Mouse (Mus musculus) MEL (cell line): ENCODE data around the gene Ube2g2. TPM values are rescaled to one million over a fixed set of nuclear protein-coding genes. Genes with fewer than 3 reads are reported as not detected.
A peak's percentile ranks its signal among the peaks of the same experiment; 100 is the strongest.

ENCODE experiments used
- DNase-seq: peaks from one replicate; pipeline ENCODE4 v3.0.0; 2011; ENCODE audit warnings: low read depth, low spot score
- H3K27ac ChIP-seq: 2 replicates; pipeline ENCODE4 v1.5.1; 2012; ENCODE audit warnings: low read depth, mild to moderate bottlenecking, control low read depth, low read length, moderate library complexity; ENCODE audit not compliant: control insufficient read depth
- H3K27me3 ChIP-seq, 2 experiments: fragments of 150-350 bp in 1 of 2; sonication (generic) in 1 of 2; 2 replicates each; pipeline ENCODE4 v1.6.1; 2012; ENCODE audit warnings: low read length in 2 of 2, mild to moderate bottlenecking in 2 of 2, improper control_type of control experiment in 1 of 2, moderate library complexity in 1 of 2; ENCODE audit not compliant: insufficient read depth in 2 of 2, control insufficient read depth in 1 of 2
- H3K36me3 ChIP-seq, 2 experiments: 2 replicates each; pipeline ENCODE4 v1.6.1; 2012 to 2014; ENCODE audit warnings: low read length in 2 of 2, improper control_type of control experiment in 1 of 2, inconsistent platforms in 1 of 2, mild to moderate bottlenecking in 1 of 2; ENCODE audit not compliant: insufficient read depth in 2 of 2, control insufficient read depth in 1 of 2
- H3K4me1 ChIP-seq, 2 experiments: fragments of 150-350 bp in 1 of 2; sonication (generic) in 1 of 2; 2 replicates each; pipeline ENCODE4 v1.6.1; 2012; ENCODE audit warnings: low read length in 2 of 2, improper control_type of control experiment in 1 of 2, mild to moderate bottlenecking in 1 of 2; ENCODE audit not compliant: insufficient read depth in 2 of 2, control insufficient read depth in 1 of 2
- H3K4me3 ChIP-seq, 2 experiments: fragments of 150-350 bp in 1 of 2; sonication (generic) in 1 of 2; 2 replicates each; pipeline ENCODE4 v1.5.1; 2012; ENCODE audit warnings: low read depth in 2 of 2, low read length in 2 of 2, mild to moderate bottlenecking in 2 of 2, moderate library complexity in 2 of 2, control low read depth in 1 of 2, improper control_type of control experiment in 1 of 2; ENCODE audit not compliant: control insufficient read depth in 1 of 2, insufficient read depth in 1 of 2
- H3K79me2 ChIP-seq: 2 replicates; pipeline ENCODE4 v1.6.1; 2012; ENCODE audit warnings: mild to moderate bottlenecking, low read length, moderate library complexity; ENCODE audit not compliant: control insufficient read depth, poor library complexity, insufficient read depth
- H3K9ac ChIP-seq: 2 replicates; pipeline ENCODE4 v1.6.1; 2012; ENCODE audit warnings: low read depth, mild to moderate bottlenecking, control low read depth, low read length, moderate library complexity; ENCODE audit not compliant: control insufficient read depth, poor library complexity, severe bottlenecking
- H3K9me3 ChIP-seq: fragments of 150-350 bp; sonication (generic); replicated peaks from 2 replicates; pipeline ENCODE4 v1.6.1; 2012; ENCODE audit warnings: mild to moderate bottlenecking, low read length, improper control_type of control experiment, moderate library complexity; ENCODE audit not compliant: insufficient read depth
- BHLHE40 ChIP-seq: IDR thresholded peaks from 2 replicates; pipeline ENCODE4 v1.6.1; 2012; ENCODE audit warnings: low read depth, mild to moderate bottlenecking, inconsistent platforms, low read length, improper control_type of control experiment, borderline replicate concordance
- CHD1 ChIP-seq: IDR thresholded peaks from 2 replicates; pipeline ENCODE4 v1.6.1; 2012; ENCODE audit warnings: low read depth, mild to moderate bottlenecking, inconsistent platforms, low read length, improper control_type of control experiment
- CHD2 ChIP-seq: IDR thresholded peaks from 2 replicates; pipeline ENCODE4 v1.6.1; 2011; ENCODE audit warnings: low read length, improper control_type of control experiment
- CTCF ChIP-seq, 3 experiments: IDR thresholded peaks in 2 of 3; conservative IDR thresholded peaks in 1 of 3; 2 replicates each; pipeline ENCODE4 v1.5.1; 2011 to 2012; ENCODE audit warnings: low read length in 3 of 3, low read depth in 2 of 3, mild to moderate bottlenecking in 2 of 3, improper control_type of control experiment in 1 of 3, inconsistent platforms in 1 of 3, mixed read lengths in 1 of 3, moderate library complexity in 1 of 3; ENCODE audit not compliant: control insufficient read depth in 1 of 3, insufficient read depth in 1 of 3, poor library complexity in 1 of 3, severe bottlenecking in 1 of 3
- GATA1 ChIP-seq: IDR thresholded peaks from 2 replicates; pipeline ENCODE4 v1.6.1; 2011; ENCODE audit warnings: low read depth, low read length, improper control_type of control experiment
- MXI1 ChIP-seq: IDR thresholded peaks from 2 replicates; pipeline ENCODE4 v1.6.1; 2011; ENCODE audit warnings: mild to moderate bottlenecking, low read depth, low read length, improper control_type of control experiment
- MYC ChIP-seq: IDR thresholded peaks from 2 replicates; pipeline ENCODE4 v1.6.1; 2011; ENCODE audit warnings: low read depth, mild to moderate bottlenecking, low read length, improper control_type of control experiment, moderate library complexity
- NELFE ChIP-seq: IDR thresholded peaks from 2 replicates; pipeline ENCODE4 v1.6.1; 2011; ENCODE audit warnings: low read depth, low read length, improper control_type of control experiment
- POLR2A ChIP-seq, 2 experiments: IDR thresholded peaks; 2 replicates each; pipeline ENCODE4 v1.6.1; 2011 to 2012; ENCODE audit warnings: low read length in 2 of 2, mild to moderate bottlenecking in 2 of 2, control low read depth in 1 of 2, improper control_type of control experiment in 1 of 2, low read depth in 1 of 2, moderate library complexity in 1 of 2; ENCODE audit not compliant: control insufficient read depth in 1 of 2, insufficient read depth in 1 of 2, poor library complexity in 1 of 2
- POLR2AphosphoS2 ChIP-seq: IDR thresholded peaks from 2 replicates; pipeline ENCODE4 v1.6.1; 2011; ENCODE audit warnings: low read length, improper control_type of control experiment
- POLR2AphosphoS5 ChIP-seq: IDR thresholded peaks from 2 replicates; pipeline ENCODE4 v1.6.1; 2012; ENCODE audit warnings: low read depth, borderline replicate concordance, mild to moderate bottlenecking, inconsistent platforms, low read length, moderate library complexity, mixed read lengths
- RAD21 ChIP-seq: IDR thresholded peaks from 2 replicates; pipeline ENCODE4 v1.6.1; 2011; ENCODE audit warnings: mild to moderate bottlenecking, low read depth, low read length, improper control_type of control experiment
- RCOR1 ChIP-seq: IDR thresholded peaks from 2 replicates; pipeline ENCODE4 v1.6.1; 2012; ENCODE audit warnings: low read depth, mild to moderate bottlenecking, inconsistent platforms, low read length, improper control_type of control experiment
- SMC3 ChIP-seq: IDR thresholded peaks from 2 replicates; pipeline ENCODE4 v1.6.1; 2011; ENCODE audit warnings: low read depth, low read length, improper control_type of control experiment
- TAL1 ChIP-seq: IDR thresholded peaks from 2 replicates; pipeline ENCODE4 v1.6.1; 2012; ENCODE audit warnings: mild to moderate bottlenecking, inconsistent platforms, low read length, moderate library complexity, mixed read lengths
- TBP ChIP-seq: IDR thresholded peaks from 2 replicates; pipeline ENCODE4 v1.8.0; 2011; ENCODE audit warnings: low read depth, low read length, improper control_type of control experiment
- USF1 ChIP-seq: IDR thresholded peaks from 2 replicates; pipeline ENCODE4 v1.6.1; 2014; ENCODE audit warnings: low read depth, mild to moderate bottlenecking, inconsistent platforms, low read length, improper control_type of control experiment, moderate library complexity
- USF2 ChIP-seq, 2 experiments: IDR thresholded peaks; 2 replicates each; pipeline ENCODE4 v1.6.1; 2011 to 2012; ENCODE audit warnings: improper control_type of control experiment in 2 of 2, low read length in 2 of 2, borderline replicate concordance in 1 of 2, inconsistent platforms in 1 of 2, low read depth in 1 of 2, mild to moderate bottlenecking in 1 of 2; ENCODE audit not compliant: insufficient read depth in 1 of 2
- ZC3H11A ChIP-seq: IDR thresholded peaks from 2 replicates; pipeline ENCODE4 v1.6.1; 2012; ENCODE audit warnings: low read depth, mild to moderate bottlenecking, inconsistent platforms, low read length, improper control_type of control experiment
- ZNF384 ChIP-seq: IDR thresholded peaks from 2 replicates; pipeline ENCODE4 v1.6.1; 2012; ENCODE audit warnings: low read depth, mild to moderate bottlenecking, inconsistent platforms, low read length, improper control_type of control experiment
- polyA plus RNA-seq, 2 experiments: library from polyadenylated mRNA; stranded (reverse) in 1 of 2; unstranded in 1 of 2; fragments of >175 nt in 1 of 2; fragments of >200 nt in 1 of 2; gene quantifications; 2 replicates each; pipeline versions ENCODE4 v1.2.1 to v1.2.4; 2012; ENCODE audit warnings: low replicate concordance in 2 of 2, low read depth in 1 of 2; ENCODE audit not compliant: insufficient read length in 2 of 2, insufficient read depth in 1 of 2, missing spikeins in 1 of 2
- total RNA-seq: library from RNA; depleted of rRNA; stranded (reverse); fragments of 300-350 nt; gene quantifications from 2 replicates; pipeline ENCODE4 v1.2.3, GENCODE M21; 2012

Gene Ube2g2
- total and polyA plus RNA-seq, 3 experiments: 62.4 to 112 TPM; not detected in 1

DNA sequence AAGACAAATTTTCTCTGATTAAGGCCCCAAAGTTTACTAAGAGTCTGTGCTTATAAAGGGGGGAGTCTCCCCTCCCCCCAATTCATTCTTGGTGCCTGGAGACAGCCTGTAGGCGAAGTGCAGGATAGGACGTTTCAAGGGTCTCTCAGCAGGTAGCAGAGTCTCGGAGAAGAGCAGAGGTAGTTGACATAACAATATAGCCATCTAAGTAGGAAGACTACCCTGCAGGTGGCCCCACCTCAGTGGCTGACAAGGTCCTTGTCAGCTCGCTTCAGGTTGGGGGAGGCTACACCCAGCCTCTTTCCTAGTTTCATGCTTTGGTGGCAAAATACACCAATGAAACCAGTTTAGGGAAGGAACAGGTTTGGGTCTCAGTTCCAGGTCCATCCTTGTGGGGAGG lies 19.1 kb upstream of the Ube2g2 start:
- TF ChIP-seq MXI1 (no peak), POLR2A (IDR thresholded peaks at IDR 0.05; ENCODE audit: control insufficient read depth in 1 of 2, insufficient read depth in 1 of 2, low read depth in 1 of 2, low read length in 2 of 2, poor library complexity in 1 of 2) (no peak), POLR2AphosphoS2 (no peak), GATA1 (no peak), CHD2 (no peak), BHLHE40 (no peak), USF1 (no peak), RCOR1 (no peak)
- Histone ChIP-seq H3K27me3 (no peaks in the 10 kb centered on the region), H3K9me3 (no peaks in the 10 kb centered on the region), H3K4me3 (no peak overlapping the region), H3K9ac (no peak overlapping the region), H3K36me3 (peaks cover 2 to 14% of the 10 kb centered on the region in 2 experiments), H3K27ac (no peak overlapping the region), H3K4me1 (peaks cover 6 to 26% of the 10 kb centered on the region in 2 experiments; a peak in 3 of 4 replicates), H3K79me2 (peaks cover 18% of the 10 kb centered on the region)
- no peak for DNase-seq

DNA sequence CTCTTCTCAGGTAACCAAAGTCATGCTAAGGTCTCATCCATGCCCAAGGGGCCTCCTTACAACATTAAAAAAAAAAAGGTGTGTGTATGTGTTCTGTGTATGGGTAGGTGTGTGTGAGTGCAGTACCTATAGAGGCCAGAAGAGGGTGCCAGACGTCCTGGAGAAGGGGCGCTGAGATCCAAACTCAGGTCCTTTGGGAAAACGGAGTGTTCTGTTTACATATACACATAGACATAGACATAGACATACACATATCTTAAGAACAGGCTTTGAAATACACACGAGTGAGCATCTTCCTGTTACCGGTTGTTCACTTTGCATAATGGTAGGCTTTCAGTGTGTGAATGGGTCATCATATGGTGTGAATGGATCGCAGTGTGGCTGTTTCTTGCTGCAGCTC lies 18.0 kb upstream of the Ube2g2 start:
- DNase-seq: peak; percentile 49
- Histone ChIP-seq H3K4me3 (no peak overlapping the region), H3K36me3 (peaks cover 2 to 21% of the 10 kb centered on the region in 2 experiments), H3K79me2 (peaks cover 26% of the 10 kb centered on the region), H3K9me3 (no peaks in the 10 kb centered on the region), H3K9ac (no peak overlapping the region), H3K4me1 (peaks cover 6 to 26% of the 10 kb centered on the region in 2 experiments; a peak in 3 of 4 replicates), H3K27ac (no peak overlapping the region), H3K27me3 (no peaks in the 10 kb centered on the region)
- TF ChIP-seq RAD21 (peak; percentile 32), CTCF (IDR thresholded peaks at IDR 0.05 in 2 of 3, conservative IDR thresholded peaks at IDR 0.05 in 1 of 3; ENCODE audit: control insufficient read depth in 1 of 3, insufficient read depth in 1 of 3, low read depth in 2 of 3, low read length in 3 of 3, poor library complexity in 1 of 3, severe bottlenecking in 1 of 3) (peak; percentile 59 to 84 (median 64)), SMC3 (0 out of 2 replicates have a peak, but pooled peaks have one; percentile 27), ZNF384 (no peak), TAL1 (no peak), CHD1 (no peak), MXI1 (no peak), ZC3H11A (no peak)

DNA sequence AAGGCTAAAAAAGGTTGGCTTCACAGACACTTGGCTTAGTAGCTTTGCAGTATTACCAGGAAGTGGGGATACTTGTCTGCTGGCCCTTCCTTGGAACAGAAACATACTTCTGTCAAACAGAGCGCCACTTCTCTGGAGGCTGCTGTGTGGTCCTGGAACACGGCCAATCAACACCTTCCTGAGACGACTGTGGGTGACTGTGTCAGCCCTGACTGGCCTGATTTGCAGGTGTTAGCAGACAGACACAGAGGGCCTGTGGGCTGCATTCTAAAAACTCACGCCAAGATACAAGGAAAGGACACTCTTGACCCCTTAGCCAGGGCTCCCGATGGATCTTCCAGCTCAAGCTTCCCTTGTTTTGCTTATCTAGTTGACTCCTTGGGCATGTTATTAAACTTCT lies 17.1 kb upstream of the Ube2g2 start:
- TF ChIP-seq MYC (no peak), TBP (no peak), USF2 (IDR thresholded peaks at IDR 0.05; ENCODE audit: borderline replicate concordance in 1 of 2, insufficient read depth in 1 of 2, low read depth in 1 of 2, low read length in 2 of 2) (no peak), NELFE (no peak; the same call in 1 of the 2 replicates), CHD2 (no peak), ZNF384 (no peak), SMC3 (no peak), POLR2AphosphoS5 (no peak)
- peak overlapping the region; percentile 76 for H3K27ac ChIP-seq
- DNase-seq: peak; percentile 64

More for the DNA sequence above, 17.1 kb upstream of the Ube2g2 start:
- Histone ChIP-seq H3K9ac (no peak overlapping the region), H3K36me3 (peaks cover 2 to 21% of the 10 kb centered on the region in 2 experiments), H3K27me3 (no peaks in the 10 kb centered on the region), H3K79me2 (peaks cover 29% of the 10 kb centered on the region), H3K9me3 (no peaks in the 10 kb centered on the region), H3K4me3 (no peak overlapping the region), H3K4me1 (peaks cover 6 to 26% of the 10 kb centered on the region in 2 experiments; a peak in 3 of 4 replicates)
